Mouse (Mus musculus): Measurements from ENCODE around the gene Gm26620. TPM values are rescaled to one million over a fixed set of nuclear protein-coding genes. Genes with fewer than 3 reads are reported as not detected.

Gene Gm26620
- total RNA-seq (2021): 1 to 10 TPM in 1 of 2 experiments, not detected in 1; 1.3 TPM

DNA sequence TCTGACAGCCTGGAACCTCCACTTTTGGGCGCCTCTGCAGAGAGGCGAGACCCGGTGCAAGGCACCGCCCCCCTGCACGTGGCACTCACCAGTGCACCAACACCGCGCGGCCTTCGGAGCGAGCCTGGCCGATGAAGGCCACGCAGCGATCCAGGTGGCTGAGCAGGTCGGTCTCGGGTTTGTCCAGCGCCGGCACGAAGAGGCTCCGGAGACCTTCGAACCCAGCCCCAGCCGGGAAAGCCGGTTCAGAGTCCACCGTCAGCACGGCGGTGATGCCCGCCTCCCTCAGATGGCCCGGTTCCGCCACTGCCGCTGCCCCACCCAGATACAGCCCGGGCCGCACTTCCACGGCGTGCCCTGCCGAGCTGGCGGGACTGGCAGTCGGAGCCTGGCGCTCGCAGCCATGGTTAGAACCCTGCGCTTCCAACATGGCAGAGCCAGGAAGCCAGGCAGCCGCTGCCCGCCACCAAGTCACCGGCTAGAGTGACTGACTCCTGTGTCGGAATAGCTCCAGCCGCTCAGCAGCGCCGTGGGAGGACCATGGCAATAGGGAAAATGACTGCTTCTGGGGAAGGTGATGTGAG is at the start of gene Gm26620, which contains the start of gene Dusp12:
Gene Gm26620 (plus strand): TSS at position 88 of the 584 bp plus-strand sequence.
Gene Dusp12 (minus strand): TSS at position 563 of the 584 bp plus-strand sequence.
- DNase-seq: peak; percentile 89
- intact Hi-C loops (cut with DNase I): no loop called here

GRCm38 (mm10) chr1:170839685-170840084 is 45.2 kb upstream of the Gm26620 start:
- DNase-seq: no peak
- intact Hi-C loops (cut with DNase I): loop anchor here (2.0 to 5.0 kb wide), 2 partner anchors 207 to 547 kb away; no protein-coding TSS in a partner anchor

GRCm38 (mm10) chr1:170844380-170844779 is 40.5 kb upstream of the Gm26620 start:
- peak; percentile 6 for DNase-seq
- intact Hi-C loops (cut with DNase I): loop anchor here (5.0 kb wide), 1 partner anchor 552 kb away; no protein-coding TSS in a partner anchor

DNA sequence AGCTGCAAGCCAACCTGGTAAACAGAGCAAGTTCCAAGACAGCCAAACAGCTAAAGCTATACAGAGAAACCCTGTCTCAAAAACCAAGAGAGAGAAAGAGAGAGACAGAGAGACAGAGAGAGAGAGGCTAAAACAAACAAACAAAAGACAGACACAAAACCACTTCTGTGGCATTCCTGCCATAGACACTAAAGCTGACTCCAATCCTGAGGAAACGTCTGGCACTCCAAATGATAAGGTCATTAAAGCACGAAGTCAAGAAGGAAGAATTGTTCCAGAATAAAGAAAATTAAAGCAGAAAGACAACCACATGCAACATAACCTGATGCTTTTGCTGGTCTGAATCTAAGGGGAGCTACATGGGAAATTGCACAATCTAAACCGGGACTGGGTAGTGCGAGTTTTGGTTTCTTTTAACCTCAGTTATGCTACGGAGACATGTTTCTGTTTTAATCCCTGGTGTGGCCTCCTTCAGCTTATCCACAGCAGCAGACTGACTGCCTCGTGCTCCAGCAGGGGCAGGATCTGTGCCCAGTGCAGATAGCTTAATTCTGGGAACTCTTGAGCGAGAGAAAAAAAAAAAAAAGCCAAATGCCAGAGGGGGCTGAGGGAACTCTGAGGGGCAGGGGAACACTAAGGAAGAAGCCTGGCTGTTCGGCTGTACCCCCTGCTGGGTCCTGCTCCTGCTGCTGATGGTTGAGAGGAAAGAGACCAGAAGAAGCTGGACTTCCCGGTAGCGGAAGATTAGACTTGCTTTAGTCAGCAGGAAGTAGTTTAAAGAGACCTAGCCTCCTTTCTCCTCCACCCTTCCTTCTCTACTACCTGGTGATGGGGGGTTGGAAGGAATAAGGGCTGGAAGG is 39.2 kb upstream of the Gm26620 start:
- intact Hi-C loops (cut with DNase I): no loop called here
- peak; percentile 7 for DNase-seq

GRCm38 (mm10) chr1:170850007-170850406 is 34.9 kb upstream of the Gm26620 start:
- DNase-seq: no peak
- intact Hi-C loops (cut with DNase I): no loop called here

GRCm38 (mm10) chr1:170850637-170851624 is 33.9 kb upstream of the Gm26620 start:
- DNase-seq: no peak
- intact Hi-C loops (cut with DNase I): no loop called here

GRCm38 (mm10) chr1:170853604-170854003 is 31.3 kb upstream of the Gm26620 start:
- no peak for DNase-seq
- intact Hi-C loops (cut with DNase I): no loop called here

DNA sequence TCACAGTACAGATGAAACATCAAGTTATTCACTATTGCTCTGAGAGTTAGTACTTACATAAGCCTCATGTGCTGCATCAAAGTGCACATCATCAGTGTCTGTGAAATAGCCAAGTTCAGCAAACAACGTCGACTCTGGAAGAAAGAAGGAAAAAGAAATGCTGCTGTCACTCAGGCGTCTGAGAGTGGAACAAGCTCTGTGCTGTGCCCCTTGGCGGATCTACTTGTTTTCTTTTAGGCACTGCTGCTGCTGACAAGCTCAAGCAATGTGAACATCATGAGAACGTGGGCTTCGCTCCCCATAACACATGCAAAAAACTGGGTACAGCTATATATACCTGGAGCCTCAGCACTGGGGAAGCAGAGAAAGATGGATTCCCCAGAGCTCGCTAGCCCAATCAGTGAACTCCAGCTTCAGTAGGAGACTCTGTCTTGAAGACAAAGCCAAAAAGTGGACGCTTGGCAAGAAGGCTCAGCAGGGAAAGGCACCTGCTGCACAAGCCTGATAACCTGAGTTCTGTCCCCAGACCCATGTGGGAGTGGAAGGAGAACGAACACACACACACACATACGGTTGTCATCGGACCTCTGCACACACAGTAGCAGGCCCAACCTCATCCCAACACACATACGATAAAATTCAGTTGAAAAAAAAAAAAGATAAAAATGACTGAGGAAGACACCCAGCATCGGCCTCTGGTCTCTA is 29.7 kb upstream of the Gm26620 start:
- no peak for DNase-seq
- intact Hi-C loops (cut with DNase I): no loop called here

DNA sequence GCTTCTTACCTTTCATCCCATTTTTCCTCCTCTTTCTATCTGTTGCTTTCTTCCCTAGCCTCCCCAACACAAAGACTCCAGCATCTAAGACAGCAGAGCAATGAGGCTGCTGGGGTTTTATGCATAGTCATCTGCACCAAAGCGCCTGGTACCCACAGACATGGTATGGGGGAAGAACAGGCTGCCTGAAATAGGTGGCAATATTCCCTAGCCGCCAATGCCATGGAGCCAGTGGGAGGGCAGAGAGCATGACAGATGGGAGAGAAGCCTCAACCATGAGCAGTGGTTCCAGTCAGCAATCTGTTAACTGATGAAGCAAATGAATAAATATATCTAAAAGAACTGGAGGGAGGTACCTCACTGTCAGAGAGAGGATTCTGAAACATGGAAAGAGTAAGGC is 27.5 kb upstream of the Gm26620 start:
- intact Hi-C loops (cut with DNase I): no loop called here
- DNase-seq: no peak

DNA sequence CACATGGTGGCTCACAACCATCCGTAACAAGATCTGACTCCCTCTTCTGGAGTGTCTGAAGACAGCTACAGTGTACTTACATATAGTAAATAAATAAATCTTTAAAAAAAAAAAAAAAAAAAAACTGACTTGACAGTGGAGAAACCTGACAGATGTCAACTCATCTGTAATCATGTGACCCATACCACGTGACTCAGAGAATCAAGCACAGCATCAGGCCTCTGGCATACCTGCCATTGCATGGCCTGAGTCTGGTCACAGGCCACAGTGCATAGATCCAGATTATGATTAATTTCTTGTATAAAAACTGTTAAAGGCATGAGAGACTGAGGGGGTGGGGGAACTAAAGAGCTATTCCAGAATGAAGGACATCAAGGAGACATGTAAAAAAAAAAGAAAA is 26.0 kb upstream of the Gm26620 start:
- no peak for DNase-seq
- intact Hi-C loops (cut with DNase I): no loop called here

DNA sequence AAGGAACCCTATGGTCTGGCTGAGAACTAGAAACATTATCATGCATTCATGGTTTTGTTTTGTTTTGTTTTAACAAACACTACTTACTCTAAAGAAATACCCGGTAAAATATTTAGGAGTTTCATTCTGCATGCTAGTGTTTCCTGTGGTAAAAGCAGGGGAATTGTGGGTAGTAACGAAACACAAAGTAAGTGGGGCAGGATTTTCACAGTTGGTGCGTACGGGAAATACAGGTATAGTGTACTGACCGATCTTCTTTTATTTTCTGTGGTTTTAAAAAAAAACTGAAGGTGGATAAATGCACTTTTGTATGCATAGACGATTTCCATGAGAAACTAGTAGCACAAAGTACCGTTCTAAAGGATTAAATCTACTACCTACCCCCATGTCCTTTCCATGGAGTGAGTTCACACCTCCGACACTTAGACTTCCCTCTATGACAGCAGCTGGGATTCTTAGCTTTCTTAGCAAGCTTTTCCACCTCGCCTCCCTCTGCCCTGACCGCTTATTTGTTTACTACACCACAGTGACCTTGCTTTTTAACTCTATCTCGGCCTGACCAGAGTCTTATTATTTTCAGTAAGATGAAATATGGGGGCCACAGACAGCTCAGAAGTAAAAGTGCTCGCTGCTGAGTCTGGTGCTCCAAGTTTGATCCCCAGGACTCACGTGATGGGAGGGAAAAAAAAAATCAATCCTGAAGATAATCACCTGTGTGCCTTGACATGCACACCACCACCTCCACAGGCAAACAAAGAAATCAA is 23.0 kb upstream of the Gm26620 start:
- no peak for DNase-seq

GRCm38 (mm10) chr1:170862435-170862717 is 22.5 kb upstream of the Gm26620 start:
- no peak for DNase-seq

More for the DNA sequence above, 23.0 kb upstream of the Gm26620 start:
- intact Hi-C loops (cut with DNase I): no loop called here

GRCm38 (mm10) chr1:170863033-170863432 is 21.8 kb upstream of the Gm26620 start:
- intact Hi-C loops (cut with DNase I): no loop called here
- no peak for DNase-seq

More at GRCm38 (mm10) chr1:170862435-170862717, 22.5 kb upstream of the Gm26620 start:
- intact Hi-C loops (cut with DNase I): no loop called here

GRCm38 (mm10) chr1:170864234-170864633 is 20.6 kb upstream of the Gm26620 start:
- DNase-seq: no peak
- intact Hi-C loops (cut with DNase I): no loop called here

- DNase-seq: no peak
- intact Hi-C loops (cut with DNase I): no loop called here
These were observed 20.1 kb upstream of the Gm26620 start for GRCm38 (mm10) chr1:170864754-170865153.

GRCm38 (mm10) chr1:170865406-170865805 is 19.5 kb upstream of the Gm26620 start:
- no peak for DNase-seq
- intact Hi-C loops (cut with DNase I): no loop called here

DNA sequence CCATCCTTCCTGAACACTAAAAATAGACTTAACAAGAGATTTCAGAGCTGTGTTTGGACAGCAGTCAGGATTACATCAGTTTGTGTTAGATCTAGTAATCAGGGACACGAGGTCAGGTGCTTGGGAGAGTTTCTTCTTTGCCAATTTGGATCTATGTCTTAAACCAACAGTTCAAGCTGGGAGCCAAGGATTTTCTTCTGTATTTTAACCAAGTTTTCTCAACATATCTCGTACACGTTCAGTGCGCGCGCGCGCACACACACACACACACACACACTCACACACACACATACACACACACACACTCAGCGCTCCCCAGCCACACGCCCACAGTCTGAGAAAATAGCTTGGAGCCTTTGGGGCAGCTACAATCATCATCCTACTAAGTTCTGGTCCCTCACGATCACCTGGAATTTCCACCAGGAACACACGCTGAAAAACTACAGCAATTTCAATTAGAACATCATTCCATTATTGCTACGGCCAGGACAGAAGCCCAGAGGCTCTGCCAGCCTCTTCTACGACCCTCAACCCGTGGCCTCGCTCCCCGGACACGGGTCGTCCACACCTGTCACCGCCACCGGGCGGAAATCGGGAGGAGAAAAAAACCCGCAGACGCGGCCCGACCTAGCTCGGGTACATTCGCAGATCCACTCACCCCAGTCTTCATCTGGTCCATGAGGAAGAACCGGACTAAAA is 17.7 kb upstream of the Gm26620 start:
- intact Hi-C loops (cut with DNase I): no loop called here
- DNase-seq: no peak

GRCm38 (mm10) chr1:170867691-170868105 is 17.2 kb upstream of the Gm26620 start, which contains the start of gene Atf6:
TSS of gene Atf6 (minus strand) at chr1:170867771.
- intact Hi-C loops (cut with DNase I): no loop called here
- DNase-seq: peak; percentile 94
